ENCODE assay signal across 18 mouse cellular contexts in the genomic region with DNA sequence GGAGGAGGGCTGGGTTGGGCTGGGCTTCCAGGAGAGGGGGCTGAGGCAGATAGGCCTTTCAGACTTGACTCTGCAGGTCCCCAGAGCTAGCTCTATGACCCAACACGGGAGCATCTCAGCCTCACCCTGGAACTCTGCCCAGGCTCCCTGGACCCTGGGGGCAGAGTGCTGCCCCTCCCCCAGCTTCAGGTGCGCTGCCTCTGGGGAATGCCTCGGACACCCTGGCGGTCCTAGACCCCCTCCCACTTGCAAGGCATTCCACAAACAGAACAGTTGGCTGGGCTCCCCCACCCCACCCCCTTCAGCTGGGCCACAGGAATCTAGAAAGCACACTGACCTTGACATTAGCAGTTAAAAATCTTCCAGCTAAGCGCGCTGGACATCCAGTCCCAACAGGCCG. TPM values are rescaled to one million over a fixed set of nuclear protein-coding genes. Genes with fewer than 3 reads are reported as not detected.
DNase-seq lines count a peak whose midpoint lies in the region; ATAC-seq lines count a peak whose summit lies in the region.
"Had no signal": no experiment of that assay in that cellular context is flagged by ENCODE, and none has a peak within 500 bp of the region (broad histone marks: within the 10 kb centered on the region; RNA-seq: fewer than 3 reads in every experiment).

No protein-coding gene starts in this region.

- WGBS in kidney, embryonic 16.5 days = 13% methylated on average over 7 of the region's 7 CpGs
- WGBS in hindbrain, embryonic 16.5 days = 61% methylated on average over 7 of the region's 7 CpGs

- peak; percentile 82 for ATAC-seq in kidney, embryonic 16.5 days (ENCODE audit: low FRiP score, low TSS enrichment)
- ATAC-seq in hindbrain, embryonic 16.5 days = no peak
- no peak for ATAC-seq in erythroid progenitor cell, adult 5-6 weeks (replicated peaks; ENCODE audit: low FRiP score, poor library complexity, severe bottlenecking)
- ATAC-seq: inflammation-experienced regulatory T-cells, adult 6 months had no signal

- no peak overlapping the region for H3K4me3 ChIP-seq in kidney, embryonic 16.5 days (ENCODE audit: low read length)
- H3K4me3 ChIP-seq in hindbrain, embryonic 16.5 days (ENCODE audit: low read length) = no peak overlapping the region
- H3K4me3 ChIP-seq: embryonic facial prominence, embryonic 12.5 days; forebrain, embryonic 12.5 days; limb, embryonic 10.5 days; midbrain, embryonic 10.5 days had no signal

- no peak overlapping the region for H3K9ac ChIP-seq in kidney, embryonic 16.5 days (replicated peaks; ENCODE audit: low read length)
- no peak overlapping the region for H3K9ac ChIP-seq in hindbrain, embryonic 16.5 days (ENCODE audit: low read depth, low read length)
- H3K9ac ChIP-seq: embryonic facial prominence, embryonic 12.5 days; forebrain, embryonic 12.5 days had no signal

- H3K9me3 ChIP-seq in kidney, embryonic 16.5 days (ENCODE audit: low read length) = no peaks in the 10 kb centered on the region
- H3K9me3 ChIP-seq in hindbrain, embryonic 16.5 days (ENCODE audit: control insufficient read depth, low read length) = no peaks in the 10 kb centered on the region
- H3K9me3 ChIP-seq: embryonic facial prominence, embryonic 12.5 days; forebrain, embryonic 12.5 days; limb, embryonic 10.5 days; midbrain, embryonic 10.5 days had no signal

- H3K36me3 ChIP-seq in kidney, embryonic 16.5 days (ENCODE audit: insufficient read depth, low read length) = no peaks in the 10 kb centered on the region
- no peaks in the 10 kb centered on the region for H3K36me3 ChIP-seq in hindbrain, embryonic 16.5 days (ENCODE audit: control insufficient read depth, insufficient read depth, low read length)
- H3K36me3 ChIP-seq: embryonic facial prominence, embryonic 12.5 days; forebrain, embryonic 12.5 days; limb, embryonic 10.5 days; midbrain, embryonic 10.5 days had no signal

- peak overlapping the region; percentile 65 for H3K27ac ChIP-seq in kidney, embryonic 16.5 days (ENCODE audit: low read length)
- H3K27ac ChIP-seq in hindbrain, embryonic 16.5 days (ENCODE audit: low read depth, low read length) = no peak overlapping the region
- H3K27ac ChIP-seq: embryonic facial prominence, embryonic 12.5 days; forebrain, embryonic 12.5 days; limb, embryonic 10.5 days; midbrain, embryonic 10.5 days had no signal

- peak; percentile 13 for DNase-seq in gastrocnemius, postnatal 10 days
- no peak for DNase-seq in gastrocnemius, postnatal 4 days (ENCODE audit: low spot score in 2 of 2)
- peak; percentile 13 for DNase-seq in ovary, adult 18-20 months (ENCODE audit: low spot score)
- DNase-seq in ovary, postnatal 14 days (ENCODE audit: low spot score) = no peak
- no peak for DNase-seq in frontal cortex, postnatal 10 days (ENCODE audit: low spot score in 2 of 2)
- DNase-seq: cerebellum, adult 9-10 months; heart, postnatal 14 days; lung, adult 2 months had no signal

- H3K4me1 ChIP-seq in kidney, embryonic 16.5 days (ENCODE audit: insufficient read depth, low read length) = peaks cover 21% of the 10 kb centered on the region
- peaks cover 2% of the 10 kb centered on the region for H3K4me1 ChIP-seq in hindbrain, embryonic 16.5 days (ENCODE audit: control insufficient read depth, insufficient read depth, low read depth, low read length)

- 0 out of 2 replicates have a peak overlapping the region, but pooled peaks have one; percentile 10 for H3K4me2 ChIP-seq in kidney, embryonic 16.5 days (replicated peaks; ENCODE audit: low read depth, low read length)
- H3K4me2 ChIP-seq in hindbrain, embryonic 16.5 days (ENCODE audit: low read length) = no peak overlapping the region
- H3K4me2 ChIP-seq: embryonic facial prominence, embryonic 12.5 days; forebrain, embryonic 12.5 days had no signal

- H3K27me3 ChIP-seq in kidney, embryonic 16.5 days (ENCODE audit: insufficient read depth, low read length) = peaks cover 7% of the 10 kb centered on the region; the same call in 1 of the 2 replicates
- H3K27me3 ChIP-seq in hindbrain, embryonic 16.5 days (replicated peaks; ENCODE audit: control insufficient read depth, insufficient read depth, low read length) = 0 out of 2 replicates have a peak, but pooled peaks cover 2% of the 10 kb centered on the region

RNA-seq across cellular contexts. Expression of a gene that starts 5.3 kb away (rescaled TPM):
- total RNA-seq in gastrocnemius, postnatal 10 days (2021) = 10 to 100 TPM; 10.1 to 12.4 TPM
- total RNA-seq in gastrocnemius, postnatal 4 days (2021) = 10 to 100 TPM; 11.2 to 13.2 TPM
- polyA plus RNA-seq in kidney, embryonic 16.5 days (2015; fragmentation: Nextera tagmentation; extraction: Ambion mirVana) = 37.0 and 39.0 TPM in 2 replicates
- polyA plus RNA-seq in hindbrain, embryonic 16.5 days (2015; fragmentation: Nextera tagmentation; extraction: Ambion mirVana) = 31.4 and 32.9 TPM in 2 replicates
- 10.5 and 18.0 TPM in 2 replicates for total RNA-seq in erythroid progenitor cell, adult 5-6 weeks (2015; ENCODE audit: low replicate concordance)
- total RNA-seq in erythroid progenitor cell, adult 5-6 weeks (2017; ENCODE audit: low replicate concordance) = 2.4 TPM in 1 of 2 replicates, not detected in the other

RNA-seq across cellular contexts. Expression of a gene that starts 24.7 kb away (rescaled TPM):
- total RNA-seq in gastrocnemius, postnatal 10 days (2021) = under 1 TPM; 0.09 TPM
- under 1 TPM; 0.10 to 0.17 TPM for total RNA-seq in gastrocnemius, postnatal 4 days (2021)
- polyA plus RNA-seq in kidney, embryonic 16.5 days (2015; fragmentation: Nextera tagmentation; extraction: Ambion mirVana) = 0.22 and 0.40 TPM in 2 replicates
- polyA plus RNA-seq in hindbrain, embryonic 16.5 days (2015; fragmentation: Nextera tagmentation; extraction: Ambion mirVana) = 0.25 and 0.28 TPM in 2 replicates
- total RNA-seq in erythroid progenitor cell, adult 5-6 weeks (2015; ENCODE audit: low replicate concordance) = not detected in 2 replicates
- total RNA-seq in erythroid progenitor cell, adult 5-6 weeks (2017; ENCODE audit: low replicate concordance) = not detected in 2 replicates
- total RNA-seq: gastrocnemius, adult 8-10 months; layer of hippocampus, postnatal 10 days had no signal

Comparison
In these comparisons a context has a peak if more than half of its experiments do, and no peak if none do; other contexts are left out.
1. DNase-seq: peak in gastrocnemius, postnatal 10 days (single experiment) and ovary, adult 18-20 months (single experiment); none in gastrocnemius, postnatal 4 days (0 of 2), ovary, postnatal 14 days (single experiment) and frontal cortex, postnatal 10 days (0 of 2).